Mouse (Mus musculus): ENCODE measurements around the gene Mlh3.

The Mlh3 gene

DNA sequence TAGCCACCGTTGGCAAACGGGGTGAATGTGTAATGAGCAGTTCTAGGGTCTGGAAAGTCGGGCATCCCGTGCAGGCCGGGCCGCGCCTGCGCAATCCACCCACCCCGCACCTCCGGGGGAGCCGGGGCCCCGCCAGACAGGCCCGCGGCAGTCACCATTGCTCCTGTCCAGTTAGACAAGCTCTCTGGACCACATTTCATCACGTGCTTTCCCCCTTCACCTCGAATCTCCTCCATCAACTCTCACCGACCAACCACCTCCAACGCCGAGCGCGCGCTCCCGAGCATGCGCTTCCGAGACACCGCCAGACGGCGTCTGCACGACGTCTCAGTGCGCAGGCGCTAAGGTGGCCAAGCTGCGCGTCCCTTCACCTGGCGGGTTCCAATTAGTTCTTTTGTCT lies at the start of gene Mlh3:
TSS of gene Mlh3 (minus strand) at position 281 of the 400 bp plus-strand sequence.
- in situ Hi-C loops (cut with MboI, MseI): no loop called here

- in situ Hi-C loops (cut with MboI, MseI): loop anchor here (5.0 kb wide), 1 partner anchor 661 kb away; no protein-coding TSS in a partner anchor
Observed at GRCm38 (mm10) chr12:85308651-85309050, 38.3 kb upstream of the Mlh3 start.

DNA sequence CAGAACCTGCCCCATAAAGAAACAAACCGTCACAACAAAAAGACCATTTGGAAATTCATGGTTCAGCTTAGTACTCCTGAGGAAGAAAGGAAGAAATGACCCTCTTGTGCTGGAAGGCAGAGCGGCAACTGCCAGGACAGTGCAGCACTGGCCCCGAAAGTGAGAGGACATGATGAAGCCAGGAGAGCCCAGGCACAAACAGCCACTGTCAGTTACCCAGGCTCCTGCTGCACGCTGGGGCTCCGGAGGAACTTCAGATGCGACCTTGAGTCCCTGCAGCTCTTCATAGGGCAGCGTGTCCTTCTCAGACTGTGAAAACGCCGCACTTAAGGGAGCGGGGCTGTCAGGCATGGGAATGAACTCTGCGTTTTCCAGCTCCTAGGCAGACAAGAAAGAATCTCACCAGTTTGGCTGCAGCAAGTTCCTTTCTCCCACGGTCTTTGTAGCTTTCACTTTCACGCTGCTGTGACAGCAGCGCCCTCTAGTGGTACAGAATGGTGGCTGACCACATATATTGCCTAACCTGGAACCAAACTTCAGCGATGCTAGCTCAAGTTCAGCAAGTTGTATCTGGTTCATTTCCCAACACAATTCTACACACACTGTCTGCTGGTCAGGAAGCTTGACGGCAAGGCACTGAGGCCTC lies 35.0 kb upstream of the Mlh3 start:
- in situ Hi-C loops (cut with MboI, MseI): loop anchor here (5.0 kb wide), 1 partner anchor 658 kb away; no protein-coding TSS in a partner anchor

GRCm38 (mm10) chr12:85304725-85305124 lies 34.3 kb upstream of the Mlh3 start:
- in situ Hi-C loops (cut with MboI, MseI): loop anchor here (5.0 kb wide), 1 partner anchor 657 kb away; no protein-coding TSS in a partner anchor

- in situ Hi-C loops (cut with MboI, MseI): no loop called here
Observed at GRCm38 (mm10) chr12:85303256-85303655, 32.9 kb upstream of the Mlh3 start.

- in situ Hi-C loops (cut with MboI, MseI): no loop called here
Observed at GRCm38 (mm10) chr12:85298835-85299180, 28.4 kb upstream of the Mlh3 start.

DNA sequence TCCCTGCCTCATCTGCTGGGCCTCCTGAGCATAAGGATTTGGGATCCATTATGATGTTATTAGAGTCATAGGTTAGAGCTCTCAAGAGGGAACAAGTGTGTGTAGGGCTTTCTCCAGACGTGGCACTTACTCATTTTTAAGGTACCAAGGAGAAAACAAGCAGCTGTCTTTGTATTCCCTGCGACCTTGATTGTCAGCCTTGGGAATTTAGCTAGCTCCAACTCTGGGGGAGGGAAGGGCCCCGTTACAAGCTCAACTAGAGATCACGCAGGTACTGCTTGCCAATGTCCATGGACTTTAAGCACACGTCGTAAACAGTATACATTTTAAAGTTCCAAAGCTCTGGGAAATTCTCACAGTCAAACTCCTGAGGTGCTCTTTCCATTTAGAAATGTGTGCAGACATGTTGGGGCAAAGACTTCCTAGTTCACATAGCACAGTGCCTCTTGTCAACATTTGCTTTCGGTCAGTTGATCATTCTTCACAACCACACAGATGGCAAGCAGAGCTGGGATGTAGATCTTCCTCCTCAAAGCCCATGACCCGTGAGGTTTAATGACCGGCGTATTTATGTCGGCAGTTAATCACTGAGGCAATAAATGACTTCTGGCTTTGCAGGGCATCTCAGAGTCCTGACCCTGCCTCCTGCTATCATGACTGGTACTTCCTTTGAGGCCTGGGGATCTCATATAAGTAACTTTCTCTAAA lies 27.9 kb upstream of the Mlh3 start:
- in situ Hi-C loops (cut with MboI, MseI): no loop called here

- in situ Hi-C loops (cut with MboI, MseI): no loop called here
Observed at GRCm38 (mm10) chr12:85297345-85297997, 27.1 kb upstream of the Mlh3 start.

GRCm38 (mm10) chr12:85296915-85297314 lies 26.5 kb upstream of the Mlh3 start:
- in situ Hi-C loops (cut with MboI, MseI): no loop called here

- in situ Hi-C loops (cut with MboI, MseI): no loop called here
Observed at GRCm38 (mm10) chr12:85295506-85295905, 25.1 kb upstream of the Mlh3 start.

DNA sequence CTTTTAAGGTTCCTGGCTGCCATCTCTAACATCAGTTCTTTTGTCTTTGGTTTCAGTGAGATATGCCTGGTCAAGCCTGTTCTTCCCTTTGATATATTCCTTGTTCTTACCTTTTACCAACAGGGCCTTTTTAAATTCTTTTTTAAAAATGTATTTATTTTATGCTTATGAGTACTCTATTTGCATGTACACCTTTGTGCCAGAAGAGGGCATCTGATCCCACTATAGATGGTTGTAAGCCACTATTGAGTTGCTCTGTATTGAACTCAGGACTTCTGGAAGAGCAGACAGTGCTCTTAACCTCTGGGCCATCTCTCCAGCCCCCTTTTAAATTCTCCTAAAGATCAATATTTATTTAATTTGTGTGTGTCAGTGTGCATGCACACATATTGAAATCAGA lies 22.5 kb upstream of the Mlh3 start:
- in situ Hi-C loops (cut with MboI, MseI): no loop called here

DNA sequence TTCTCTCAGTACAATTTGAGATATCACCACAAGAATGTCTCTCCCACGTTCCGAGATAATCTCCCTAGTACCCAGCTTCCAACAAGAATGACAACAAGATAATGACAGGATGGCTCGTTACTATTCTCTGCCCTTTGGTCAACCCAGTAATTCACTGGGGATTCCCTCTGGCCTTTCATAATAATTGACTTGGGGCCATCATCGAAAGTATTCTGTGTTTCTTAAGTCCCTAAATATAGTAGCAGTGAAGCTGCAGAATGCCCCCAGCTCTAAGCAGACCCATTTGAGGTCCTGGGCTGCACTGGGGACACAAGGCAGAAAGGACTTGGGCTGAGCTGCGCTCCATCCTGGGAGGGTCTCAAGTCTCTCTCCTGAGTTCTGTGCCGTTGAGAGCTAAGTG lies 21.9 kb upstream of the Mlh3 start:
- in situ Hi-C loops (cut with MboI, MseI): no loop called here

- in situ Hi-C loops (cut with MboI, MseI): no loop called here
Observed at GRCm38 (mm10) chr12:85291541-85291940, 21.1 kb upstream of the Mlh3 start.

- in situ Hi-C loops (cut with MboI, MseI): no loop called here
Observed at GRCm38 (mm10) chr12:85290633-85291032, 20.2 kb upstream of the Mlh3 start.

- in situ Hi-C loops (cut with MboI, MseI): no loop called here
Observed at GRCm38 (mm10) chr12:85289157-85290000, 19.0 kb upstream of the Mlh3 start.

- in situ Hi-C loops (cut with MboI, MseI): no loop called here
Observed at GRCm38 (mm10) chr12:85288486-85289156, 18.2 kb upstream of the Mlh3 start, which contains the start of gene Zc2hc1c. Gene Zc2hc1c, plus strand, starts transcription at chr12:85288591.

- in situ Hi-C loops (cut with MboI, MseI): no loop called here
Observed at GRCm38 (mm10) chr12:85287809-85288485, 17.5 kb upstream of the Mlh3 start, which contains the start of gene Acyp1. Gene Acyp1, minus strand, starts transcription at chr12:85288438.

DNA sequence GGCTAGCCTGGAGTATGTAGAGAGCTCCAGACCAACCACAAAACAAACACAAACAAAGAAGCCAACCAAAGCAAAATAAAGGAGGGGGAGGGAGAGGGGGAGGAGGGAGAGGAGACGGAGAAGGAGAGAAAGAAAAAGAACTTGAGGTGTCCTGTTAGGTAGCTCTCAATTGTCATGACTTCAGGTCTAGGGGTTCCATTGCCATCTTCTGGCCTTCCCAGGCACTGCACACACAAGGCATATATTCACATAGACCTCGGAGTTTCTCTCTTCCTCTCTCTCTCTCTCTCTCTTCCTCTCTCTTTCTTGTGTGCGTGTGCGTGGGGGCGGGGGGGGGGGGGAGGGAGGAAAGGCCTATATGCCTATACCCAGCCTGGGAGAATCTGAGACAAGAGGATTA lies 16.5 kb upstream of the Mlh3 start:
- in situ Hi-C loops (cut with MboI, MseI): no loop called here

- in situ Hi-C loops (cut with MboI, MseI): loop anchor here (5.0 kb wide), 1 partner anchor 113 kb away; no protein-coding TSS in a partner anchor
Observed at GRCm38 (mm10) chr12:85284996-85285395, 14.6 kb upstream of the Mlh3 start.

- in situ Hi-C loops (cut with MboI, MseI): loop anchor here (5.0 kb wide), 1 partner anchor 112 kb away; no protein-coding TSS in a partner anchor
Observed at GRCm38 (mm10) chr12:85284331-85284730, 13.9 kb upstream of the Mlh3 start.

Data from T-helper 1 cell (primary cell).